Mouse (Mus musculus): ENCODE data around the gene Snrnp25.

GRCm38 (mm10) chr11:32222570-32223194, 17.5 kb downstream of the Snrnp25 start:
- TF ChIP-seq GATA1 (IDR thresholded peaks at IDR 0.05; ENCODE audit: low read depth, low read length) (no peak), USF1 (IDR thresholded peaks at IDR 0.05; ENCODE audit: low read depth, low read length) (no peak), EP300 (IDR thresholded peaks at IDR 0.05; ENCODE audit: low read depth in 1 of 2, low read length in 2 of 2) (no peak), CHD1 (IDR thresholded peaks at IDR 0.05; ENCODE audit: low read depth, low read length) (no peak), POLR2A (IDR thresholded peaks at IDR 0.05; ENCODE audit: control insufficient read depth in 1 of 2, insufficient read depth in 1 of 2, low read depth in 1 of 2, low read length in 2 of 2, poor library complexity in 1 of 2) (no peak), MAX (IDR thresholded peaks at IDR 0.05; ENCODE audit: low read length) (no peak), CTCF (IDR thresholded peaks at IDR 0.05 in 2 of 3, conservative IDR thresholded peaks at IDR 0.05 in 1 of 3; ENCODE audit: control insufficient read depth in 1 of 3, insufficient read depth in 1 of 3, low read depth in 2 of 3, low read length in 3 of 3, poor library complexity in 1 of 3, severe bottlenecking in 1 of 3) (no peak), NELFE (IDR thresholded peaks at IDR 0.05; ENCODE audit: low read depth, low read length) (no peak), RCOR1 (IDR thresholded peaks at IDR 0.05; ENCODE audit: low read depth, low read length) (no peak), ZMIZ1 (IDR thresholded peaks at IDR 0.05; ENCODE audit: low read depth, low read length) (no peak), UBTF (IDR thresholded peaks at IDR 0.05; ENCODE audit: borderline replicate concordance, insufficient read depth, low read depth, low read length) (no peak), RAD21 (IDR thresholded peaks at IDR 0.05; ENCODE audit: low read depth, low read length) (no peak), MEF2A (IDR thresholded peaks at IDR 0.05; ENCODE audit: extremely low read depth, insufficient replicate concordance, low read depth, low read length, poor library complexity, severe bottlenecking) (no peak)
